Mouse (Mus musculus) ES-E14 (cell line): Measurements from ENCODE around the gene Morn1. TPM values are rescaled to one million over a fixed set of nuclear protein-coding genes. Genes with fewer than 3 reads are reported as not detected.

ENCODE experiments used
- DNase-seq: peaks from one replicate; pipeline ENCODE4 v3.0.0-alpha.2; 2013; ENCODE audit warnings: low read depth, low spot score
- H3K27ac ChIP-seq: 2 replicates; pipeline ENCODE4 v1.5.1; 2012; ENCODE audit warnings: low read depth, mild to moderate bottlenecking, low read length, moderate library complexity, mixed read lengths; ENCODE audit not compliant: poor library complexity, insufficient read depth, severe bottlenecking
- H3K36me3 ChIP-seq: 2 replicates; pipeline ENCODE4 v1.6.1; 2012; ENCODE audit warnings: mild to moderate bottlenecking, low read length, moderate library complexity, mixed read lengths; ENCODE audit not compliant: control insufficient read depth, poor library complexity, insufficient read depth, severe bottlenecking
- H3K4me1 ChIP-seq, 2 experiments: fragments of 150-350 bp in 1 of 2; sonication (generic) in 1 of 2; 2 replicates each; pipeline ENCODE4 v1.6.1; 2012; ENCODE audit warnings: low read length in 2 of 2, mild to moderate bottlenecking in 1 of 2, mixed read lengths in 1 of 2; ENCODE audit not compliant: control insufficient read depth in 2 of 2, insufficient read depth in 2 of 2, poor library complexity in 1 of 2
- H3K4me3 ChIP-seq, 2 experiments: fragments of 150-350 bp in 1 of 2; sonication (generic) in 1 of 2; 2 replicates each; pipeline ENCODE4 v1.5.1; 2012; ENCODE audit warnings: low read length in 2 of 2, low read depth in 1 of 2, mild to moderate bottlenecking in 1 of 2, mixed read lengths in 1 of 2; ENCODE audit not compliant: insufficient read depth in 1 of 2, poor library complexity in 1 of 2, severe bottlenecking in 1 of 2
- H3K9ac ChIP-seq: 2 replicates; pipeline ENCODE4 v1.6.1; 2012; ENCODE audit warnings: low read depth, mild to moderate bottlenecking, low read length, mixed read lengths; ENCODE audit not compliant: poor library complexity, insufficient read depth, severe bottlenecking
- H3K9me3 ChIP-seq: fragments of 150-350 bp; sonication (generic); 2 replicates; pipeline ENCODE4 v1.6.1; 2012; ENCODE audit warnings: low read depth, mild to moderate bottlenecking, low read length; ENCODE audit not compliant: control insufficient read depth, insufficient read depth
- CHD2 ChIP-seq: IDR thresholded peaks from 2 replicates; pipeline ENCODE4 v1.6.1; 2014; ENCODE audit warnings: mild to moderate bottlenecking, low read depth, low read length, inconsistent platforms
- HCFC1 ChIP-seq: IDR thresholded peaks from 2 replicates; pipeline ENCODE4 v1.6.1; 2012; ENCODE audit warnings: low read length, inconsistent platforms, borderline replicate concordance; ENCODE audit not compliant: insufficient read depth
- MAFK ChIP-seq: IDR thresholded peaks from 2 replicates; pipeline ENCODE4 v1.6.1; 2014; ENCODE audit warnings: mild to moderate bottlenecking, low read depth, low read length, inconsistent platforms; ENCODE audit not compliant: insufficient read depth
- ZC3H11A ChIP-seq: IDR thresholded peaks from 2 replicates; pipeline ENCODE4 v1.6.1; 2012; ENCODE audit warnings: low read depth, mild to moderate bottlenecking, inconsistent platforms, low read length, borderline replicate concordance
- ZNF384 ChIP-seq: IDR thresholded peaks from 2 replicates; pipeline ENCODE4 v1.6.1; 2012; ENCODE audit warnings: low read depth, low read length, inconsistent platforms
- in situ Hi-C, 2 experiments: fragments of 600-800 bp; cut with MboI; formaldehyde crosslinking; loops; one replicate each; pipeline ENCODE4 v1.15.1; 2025; ENCODE audit warnings: low sequenced_read_pairs in 2 of 2, inconsistent platforms in 1 of 2; ENCODE audit not compliant: unreplicated experiment in 2 of 2
- total RNA-seq: library from RNA; depleted of rRNA; stranded (reverse); fragments of 300-350 nt; gene quantifications from 2 replicates; pipeline ENCODE4 v1.2.3, GENCODE M21; 2012

Gene Morn1
- total RNA-seq, 1 experiment: 3.4 TPM

DNA sequence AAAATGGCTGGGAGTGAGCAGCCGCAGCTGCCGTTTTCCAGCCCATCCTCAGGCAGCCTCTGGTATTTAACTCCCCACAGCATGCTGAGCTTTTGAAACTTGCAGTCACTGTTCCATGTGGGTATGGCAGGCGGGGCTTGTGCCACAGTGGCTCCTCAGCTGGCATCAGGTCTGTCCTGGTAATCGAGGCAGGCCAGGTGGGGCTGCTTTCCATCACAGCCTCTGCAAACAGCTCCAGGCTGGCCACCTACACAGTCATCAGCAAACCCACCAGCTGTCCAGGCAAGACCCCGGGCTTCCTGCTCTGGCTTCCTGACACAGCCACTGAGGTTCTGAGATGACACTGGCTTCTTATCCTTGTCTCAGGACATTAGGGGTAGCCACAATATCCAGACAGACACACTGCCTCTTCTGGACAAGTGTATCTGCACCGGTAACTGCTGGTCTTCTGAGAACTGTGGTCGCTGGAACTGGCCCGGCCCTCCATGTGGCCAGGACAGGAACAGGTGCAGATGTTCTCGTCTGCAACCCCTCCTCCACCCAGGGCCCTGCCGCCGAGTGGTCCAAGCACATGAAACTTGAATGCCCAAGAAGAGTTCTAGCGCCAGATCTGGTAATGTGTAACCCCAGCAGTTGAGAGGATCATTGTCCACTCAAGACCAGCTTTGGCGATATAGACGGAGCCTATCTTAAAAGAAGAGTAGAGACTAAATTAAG, 59.9 kb downstream of the Morn1 start:
- Histone ChIP-seq H3K27ac (no peak overlapping the region), H3K9me3 (no peaks in the 10 kb centered on the region), H3K4me3 (no peak overlapping the region), H3K4me1 (peaks cover 8% of the 10 kb centered on the region in 2 experiments), H3K9ac (no peak overlapping the region), H3K36me3 (no peaks in the 10 kb centered on the region)
- no peak for DNase-seq
- in situ Hi-C loops: no loop called here
- TF ChIP-seq HCFC1 (no peak), ZC3H11A (no peak), MAFK (no peak), CHD2 (no peak), ZNF384 (no peak)

DNA sequence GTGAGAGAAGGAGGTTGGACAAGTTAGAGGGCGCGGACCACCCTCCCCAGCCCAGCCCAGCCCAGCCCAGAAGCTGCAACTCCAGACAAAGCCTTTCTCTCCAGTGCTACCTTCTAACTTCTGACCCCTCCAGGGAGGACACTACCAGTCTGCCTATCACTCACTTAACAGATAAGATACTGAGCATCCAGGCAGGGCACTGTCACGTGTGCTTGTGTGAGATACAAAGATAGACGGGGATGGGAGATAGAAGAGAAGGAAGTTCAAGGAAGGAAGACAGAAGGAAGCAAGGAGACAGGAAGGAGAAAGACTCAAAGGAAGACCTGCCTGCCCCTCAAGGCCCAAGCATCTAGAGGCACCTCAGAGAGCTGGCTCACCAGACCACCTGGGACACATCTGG, 62.1 kb downstream of the Morn1 start:
- DNase-seq: no peak
- peaks cover 11 to 17% of the 10 kb centered on the region in 2 experiments for H3K4me1 ChIP-seq
- in situ Hi-C loops: no loop called here
- H3K36me3 ChIP-seq: no peaks in the 10 kb centered on the region
- H3K27ac ChIP-seq: no peak overlapping the region
- no peaks in the 10 kb centered on the region for H3K9me3 ChIP-seq
- TF ChIP-seq CHD2: no peak
- no peak for TF ChIP-seq HCFC1
- no peak for TF ChIP-seq ZC3H11A
- no peak for TF ChIP-seq MAFK
- no peak overlapping the region for H3K9ac ChIP-seq
- no peak overlapping the region for H3K4me3 ChIP-seq

DNA sequence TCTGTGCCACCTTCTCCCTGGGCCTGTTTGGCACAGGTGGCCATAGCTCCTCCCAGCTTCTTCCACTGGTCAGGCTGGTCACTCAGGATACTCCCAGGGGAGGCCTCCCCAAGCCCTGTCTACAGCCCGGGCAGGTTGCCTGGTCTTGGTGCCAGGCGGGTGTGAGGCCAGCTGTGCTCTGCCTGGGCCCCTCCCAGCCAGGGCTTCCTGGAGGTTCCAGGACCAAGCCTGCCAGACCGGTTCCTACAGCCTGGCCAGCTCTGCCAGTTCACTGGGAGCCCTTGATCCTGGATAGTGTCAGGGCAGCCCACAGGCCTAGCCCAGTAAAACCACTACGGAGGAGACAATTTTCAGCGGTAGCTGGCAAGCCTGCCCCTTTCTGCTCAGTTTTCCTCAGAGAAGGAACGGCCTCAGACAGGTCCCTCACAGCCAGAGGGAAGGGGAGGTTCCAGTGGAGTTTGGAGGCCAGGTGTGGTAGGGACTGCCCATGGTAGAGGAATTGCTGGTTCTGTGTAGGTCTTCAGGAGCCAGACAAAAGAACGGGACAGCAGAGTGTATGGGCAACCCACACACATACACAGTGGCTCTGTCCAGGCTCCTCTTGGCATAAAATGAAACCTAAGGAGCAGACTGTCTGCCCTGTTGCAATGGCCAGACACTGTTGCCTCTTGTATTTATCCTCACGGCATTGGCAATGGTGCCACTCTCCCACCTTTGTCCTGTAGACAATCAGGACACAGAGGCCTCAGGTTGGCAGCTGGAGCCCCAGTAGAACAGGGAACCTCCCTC, 62.7 kb downstream of the Morn1 start:
- in situ Hi-C loops: no loop called here
- no peaks in the 10 kb centered on the region for H3K36me3 ChIP-seq
- DNase-seq: no peak
- H3K9me3 ChIP-seq: no peaks in the 10 kb centered on the region
- peaks cover 11 to 17% of the 10 kb centered on the region in 2 experiments for H3K4me1 ChIP-seq
- no peak overlapping the region for H3K4me3 ChIP-seq
- H3K9ac ChIP-seq: no peak overlapping the region
- TF ChIP-seq MAFK (no peak), HCFC1 (no peak), ZC3H11A (no peak), ZNF384 (no peak), CHD2 (no peak)
- H3K27ac ChIP-seq: no peak overlapping the region

DNA sequence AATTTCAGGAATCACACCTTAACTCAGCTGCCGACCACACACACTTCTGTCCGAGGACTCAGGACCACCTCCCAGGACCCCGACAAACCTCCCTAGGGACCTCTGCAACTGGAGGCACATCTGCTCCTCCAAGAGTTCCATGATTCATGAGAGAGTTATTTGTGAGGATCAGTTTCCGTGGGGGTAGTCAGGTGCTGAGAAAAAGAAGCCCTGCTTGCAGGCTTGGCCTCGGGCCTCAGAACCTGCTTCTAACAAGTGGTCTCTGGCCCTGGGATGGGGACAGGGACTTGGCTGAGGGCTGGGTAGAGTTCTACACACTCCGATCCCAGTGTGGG, 63.5 kb downstream of the Morn1 start:
- Histone ChIP-seq H3K9ac (peak overlapping the region; percentile 61), H3K4me3 (peak overlapping the region; percentile 47 to 66; a peak in 2 of 4 replicates), H3K36me3 (peaks cover 2% of the 10 kb centered on the region; the same call in 1 of the 2 replicates), H3K27ac (no peak overlapping the region), H3K9me3 (no peaks in the 10 kb centered on the region), H3K4me1 (peaks cover 11 to 19% of the 10 kb centered on the region in 2 experiments)
- TF ChIP-seq ZNF384 (no peak), MAFK (no peak), CHD2 (no peak), ZC3H11A (no peak), HCFC1 (no peak)
- in situ Hi-C loops: no loop called here
- DNase-seq: no peak
